Mouse (Mus musculus): ENCODE measurements around the gene Hacd1.
"Not testable (repeated sequence)": the region's sequence is repeated elsewhere in the genome, so short reads cannot be mapped to it uniquely, and the experiment has no call there.

Hacd1 gene

GRCm38 (mm10) chr2:14055566-14056331 lies at the start of gene Hacd1:
Gene Hacd1 (minus strand): TSS chr2:14056135.
- peak; percentile 80 for DNase-seq

GRCm38 (mm10) chr2:14103924-14104323 lies 48.0 kb upstream of the Hacd1 start:
- no peak for DNase-seq

GRCm38 (mm10) chr2:14102603-14103002 lies 46.7 kb upstream of the Hacd1 start:
- DNase-seq: no peak

GRCm38 (mm10) chr2:14100533-14100932 lies 44.6 kb upstream of the Hacd1 start:
- DNase-seq: no peak

GRCm38 (mm10) chr2:14078527-14078926 lies 22.6 kb upstream of the Hacd1 start:
- DNase-seq: not testable (repeated sequence)

- DNase-seq: no peak
These were observed 18.4 kb upstream of the Hacd1 start for GRCm38 (mm10) chr2:14074221-14074901.

- DNase-seq: peak; percentile 92
These were observed 17.7 kb upstream of the Hacd1 start, which contains the start of gene Stam for GRCm38 (mm10) chr2:14073362-14074220. Gene Stam (plus strand): TSS chr2:14074098.

GRCm38 (mm10) chr2:14073008-14073361 lies 17.1 kb upstream of the Hacd1 start:
- DNase-seq: peak; percentile 3

- DNase-seq: no peak
These were observed 14.5 kb upstream of the Hacd1 start for GRCm38 (mm10) chr2:14070466-14070865.

- DNase-seq: no peak
These were observed 13.1 kb upstream of the Hacd1 start for GRCm38 (mm10) chr2:14069027-14069426.

- no peak for DNase-seq
These were observed 10.0 kb upstream of the Hacd1 start for GRCm38 (mm10) chr2:14065704-14066650.

GRCm38 (mm10) chr2:14055168-14055565 lies 768 bp downstream of the Hacd1 start:
- peak; percentile 77 for DNase-seq

- DNase-seq: no peak
These were observed 1.2 kb downstream of the Hacd1 start for GRCm38 (mm10) chr2:14054716-14055115.

GRCm38 (mm10) chr2:14054163-14054562 lies 1.8 kb downstream of the Hacd1 start:
- no peak for DNase-seq

GRCm38 (mm10) chr2:14053618-14054017 lies 2.3 kb downstream of the Hacd1 start:
- no peak for DNase-seq

GRCm38 (mm10) chr2:14048808-14049207 lies 7.1 kb downstream of the Hacd1 start:
- no peak for DNase-seq

- peak; percentile 74 for DNase-seq
These were observed 7.6 kb downstream of the Hacd1 start for GRCm38 (mm10) chr2:14048381-14048780.

- no peak for DNase-seq
These were observed 12.3 kb downstream of the Hacd1 start for GRCm38 (mm10) chr2:14043577-14044170.

- DNase-seq: no peak
These were observed 12.9 kb downstream of the Hacd1 start for GRCm38 (mm10) chr2:14043011-14043410.

GRCm38 (mm10) chr2:14041249-14041648 lies 14.7 kb downstream of the Hacd1 start:
- no peak for DNase-seq

- no peak for DNase-seq
These were observed 36.7 kb downstream of the Hacd1 start for GRCm38 (mm10) chr2:14019228-14019627.

- DNase-seq: no peak
These were observed 50.8 kb downstream of the Hacd1 start for GRCm38 (mm10) chr2:14005121-14005520.

All from lung, postnatal 14 days (tissue).